ENCODE assay signal across 24 mouse cellular contexts in genomic region chr4:99044854-99045253, GRCm38 (mm10). TPM values are rescaled to one million over a fixed set of nuclear protein-coding genes. Genes with fewer than 3 reads are reported as not detected.
A peak's percentile ranks its signal among the peaks of the same experiment; 100 is the strongest.
DNase-seq lines count a peak whose midpoint lies in the region; ATAC-seq and TF ChIP-seq lines count a peak whose summit lies in the region.
"Had no signal": no experiment of that assay in that cellular context is flagged by ENCODE, and none has a peak within 500 bp of the region (broad histone marks: within the 10 kb centered on the region; RNA-seq: fewer than 3 reads in every experiment).

No protein-coding gene starts in this region.

- H3K27ac ChIP-seq in stomach, embryonic 15.5 days: no peak overlapping the region
- H3K27ac ChIP-seq in stomach, postnatal 0 days (replicated peaks): no peak overlapping the region
- no peak overlapping the region for H3K27ac ChIP-seq in liver, embryonic 14.5 days
- H3K27ac ChIP-seq in forebrain, embryonic 13.5 days: no peak overlapping the region
- H3K27ac ChIP-seq: embryonic facial prominence, embryonic 13.5 days; hindbrain, embryonic 15.5 days; midbrain, embryonic 10.5 days had no signal

- H3K27me3 ChIP-seq in stomach, embryonic 15.5 days (replicated peaks): no peaks in the 10 kb centered on the region
- H3K27me3 ChIP-seq in stomach, postnatal 0 days (ENCODE audit: control insufficient read depth, insufficient read depth, low read length): no peaks in the 10 kb centered on the region
- no peaks in the 10 kb centered on the region for H3K27me3 ChIP-seq in liver, embryonic 14.5 days (ENCODE audit: control insufficient read depth, insufficient read depth, low read length)
- H3K27me3 ChIP-seq in forebrain, embryonic 13.5 days: no peaks in the 10 kb centered on the region
- H3K27me3 ChIP-seq: embryonic facial prominence, embryonic 13.5 days; hindbrain, embryonic 15.5 days had no signal

- no peak for TF ChIP-seq CTCF in stomach, postnatal 0 days (IDR thresholded peaks at IDR 0.05; ENCODE audit: low read depth)
- TF ChIP-seq CTCF in liver, embryonic 14.5 days (IDR thresholded peaks at IDR 0.05; ENCODE audit: low read depth): no peak

- peak; percentile 80 for ATAC-seq in frontal cortex, adult (ENCODE audit: low TSS enrichment)
- peak; percentile 65; the same call in 1 of the 2 replicates for ATAC-seq in stomach, embryonic 15.5 days (ENCODE audit: insufficient read depth, low FRiP score, low read depth)
- ATAC-seq in stomach, postnatal 0 days (ENCODE audit: low FRiP score, low TSS enrichment): no peak
- peak; percentile 99 for ATAC-seq in liver, embryonic 14.5 days (ENCODE audit: insufficient read depth)
- ATAC-seq in forebrain, embryonic 13.5 days: no peak
- ATAC-seq: forebrain, embryonic 14.5 days; midbrain, embryonic 16.5 days had no signal

- 73% methylated on average over 3 of the region's 3 CpGs for WGBS in stomach, embryonic 15.5 days
- 80% methylated on average over 3 of the region's 3 CpGs for WGBS in stomach, postnatal 0 days
- 22% methylated on average over 3 of the region's 3 CpGs for WGBS in liver, embryonic 14.5 days (ENCODE audit: insufficient replicate concordance)
- 85% methylated on average over 3 of the region's 3 CpGs for WGBS in forebrain, embryonic 13.5 days

- H3K36me3 ChIP-seq in stomach, embryonic 15.5 days: peaks cover 11% of the 10 kb centered on the region; the same call in 1 of the 2 replicates
- H3K36me3 ChIP-seq in stomach, postnatal 0 days (ENCODE audit: control insufficient read depth, insufficient read depth, low read length): no peaks in the 10 kb centered on the region; the same call in 1 of the 2 replicates
- H3K36me3 ChIP-seq in liver, embryonic 14.5 days (replicated peaks; ENCODE audit: control insufficient read depth, insufficient read depth, low read depth): peaks cover 5% of the 10 kb centered on the region
- H3K36me3 ChIP-seq in forebrain, embryonic 13.5 days (ENCODE audit: poor library complexity, severe bottlenecking): peaks cover 56% of the 10 kb centered on the region

- no peak for DNase-seq in frontal cortex, postnatal 14 days (ENCODE audit: low spot score in 2 of 2)
- DNase-seq in stomach, postnatal 0 days (ENCODE audit: low spot score): no peak
- peak; percentile 29 to 53 (median 49) for DNase-seq in liver, embryonic 14.5 days (ENCODE audit: low read depth in 3 of 3, low spot score in 3 of 3)
- DNase-seq in left cerebral cortex, adult 11 months (ENCODE audit: low spot score): no peak
- DNase-seq in layer of hippocampus, adult 9-10 months (ENCODE audit: low spot score): no peak
- DNase-seq: adrenal gland, postnatal 36 days; cerebellum, adult 2 months; cerebellum, postnatal 25 days; embryo, embryonic 11 days; gastrocnemius, postnatal 10 days; heart, adult 11 months; kidney, adult 9 months; kidney, postnatal 36 days; lung, postnatal 4 days had no signal

- H3K4me3 ChIP-seq in stomach, embryonic 15.5 days (replicated peaks): no peak overlapping the region
- no peak overlapping the region for H3K4me3 ChIP-seq in stomach, postnatal 0 days (ENCODE audit: low read depth, low read length)
- H3K4me3 ChIP-seq in liver, embryonic 14.5 days (ENCODE audit: insufficient read depth in 1 of 2, low read depth in 2 of 2, low read length in 2 of 2): no peak overlapping the region
- no peak overlapping the region for H3K4me3 ChIP-seq in forebrain, embryonic 13.5 days
- H3K4me3 ChIP-seq: embryonic facial prominence, embryonic 13.5 days; erythroblast, embryonic 14.5 days; hindbrain, embryonic 15.5 days; midbrain, embryonic 10.5 days; myocyte had no signal

- TF ChIP-seq EP300 in stomach, postnatal 0 days (optimal IDR thresholded peaks at IDR 0.05): no peak
- peak; percentile 67 for TF ChIP-seq EP300 in liver, embryonic 14.5 days (IDR thresholded peaks at IDR 0.05; ENCODE audit: low read depth)

- H3K9me3 ChIP-seq in stomach, embryonic 15.5 days: no peaks in the 10 kb centered on the region
- no peaks in the 10 kb centered on the region for H3K9me3 ChIP-seq in stomach, postnatal 0 days (ENCODE audit: control insufficient read depth, low read length)
- no peaks in the 10 kb centered on the region for H3K9me3 ChIP-seq in liver, embryonic 14.5 days (ENCODE audit: control insufficient read depth, low read length)
- H3K9me3 ChIP-seq in forebrain, embryonic 13.5 days (replicated peaks): no peaks in the 10 kb centered on the region
- H3K9me3 ChIP-seq: hindbrain, embryonic 15.5 days had no signal

- no peak overlapping the region for H3K9ac ChIP-seq in stomach, embryonic 15.5 days
- no peak overlapping the region for H3K9ac ChIP-seq in stomach, postnatal 0 days (ENCODE audit: low read length)
- H3K9ac ChIP-seq in liver, embryonic 14.5 days (replicated peaks): no peak overlapping the region
- H3K9ac ChIP-seq in forebrain, embryonic 13.5 days: no peak overlapping the region
- H3K9ac ChIP-seq: embryonic facial prominence, embryonic 13.5 days; hindbrain, embryonic 15.5 days had no signal

- no peaks in the 10 kb centered on the region for H3K4me1 ChIP-seq in stomach, embryonic 15.5 days
- no peaks in the 10 kb centered on the region for H3K4me1 ChIP-seq in stomach, postnatal 0 days (replicated peaks; ENCODE audit: control insufficient read depth, insufficient read depth)
- peaks cover 0 to 12% of the 10 kb centered on the region in 2 experiments; a peak in 2 of 4 replicates for H3K4me1 ChIP-seq in liver, embryonic 14.5 days (replicated peaks; ENCODE audit: control insufficient read depth in 2 of 2, insufficient read depth in 2 of 2, low read length in 1 of 2)
- 0 out of 2 replicates have a peak, but pooled peaks cover 4% of the 10 kb centered on the region for H3K4me1 ChIP-seq in forebrain, embryonic 13.5 days
- H3K4me1 ChIP-seq: embryonic facial prominence, embryonic 13.5 days; hindbrain, embryonic 15.5 days; midbrain, embryonic 10.5 days had no signal

- H3K4me2 ChIP-seq in stomach, embryonic 15.5 days: no peak overlapping the region
- H3K4me2 ChIP-seq in stomach, postnatal 0 days (replicated peaks; ENCODE audit: low read depth): no peak overlapping the region
- H3K4me2 ChIP-seq in liver, embryonic 14.5 days (ENCODE audit: low read depth): no peak overlapping the region
- H3K4me2 ChIP-seq in forebrain, embryonic 13.5 days: no peak overlapping the region
- H3K4me2 ChIP-seq: embryonic facial prominence, embryonic 13.5 days; hindbrain, embryonic 15.5 days had no signal

RNA-seq across cellular contexts. Expression of gene Angptl3, which starts 14.1 kb away (rescaled TPM):
- 3.3 and 11.0 TPM in 2 replicates for polyA plus RNA-seq in stomach, embryonic 15.5 days (2015; fragmentation: Nextera tagmentation; extraction: Ambion mirVana)
- polyA plus RNA-seq in stomach, postnatal 0 days (2015; fragmentation: Nextera tagmentation; extraction: Ambion mirVana): 0.81 and 1.4 TPM in 2 replicates
- polyA plus RNA-seq in liver, embryonic 14.5 days (2012; rRNA removed): 20.3 and 42.7 TPM in 2 replicates
- 84.9 and 85.5 TPM in 2 replicates for polyA plus RNA-seq in liver, embryonic 14.5 days (2014; fragmentation: Nextera tagmentation; extraction: Ambion mirVana)
- polyA plus RNA-seq in forebrain, embryonic 13.5 days (2015; fragmentation: Nextera tagmentation; extraction: Ambion mirVana): 1.7 and 2.5 TPM in 2 replicates

Comparison
In these comparisons a context has a peak if more than half of its experiments do, and no peak if none do; other contexts are left out.
1. ATAC-seq: peak in frontal cortex, adult (single experiment), stomach, embryonic 15.5 days (single experiment) and liver, embryonic 14.5 days (single experiment); none in stomach, postnatal 0 days (single experiment) and forebrain, embryonic 13.5 days (single experiment).
2. DNase-seq: peak in liver, embryonic 14.5 days (3 of 3); none in frontal cortex, postnatal 14 days (0 of 2), stomach, postnatal 0 days (single experiment), left cerebral cortex, adult 11 months (single experiment) and layer of hippocampus, adult 9-10 months (single experiment).